Mouse (Mus musculus): ENCODE measurements at regions not wholly inside any gene's neighbourhood (a gene's known extent, or its start where the extent isn't known, plus 50 kb on each side); places are given as distances from the start of the nearest gene placed in this dataset.
"Not testable (repeated sequence)": the region's sequence is repeated elsewhere in the genome, so short reads cannot be mapped to it uniquely, and the experiment has no call there.

- not testable (repeated sequence) for H3K4me3 ChIP-seq (replicated peaks); DNase-seq; H3K4me1 ChIP-seq (replicated peaks); H3K36me3 ChIP-seq; H3K9ac ChIP-seq; H3K27ac ChIP-seq; H3K4me2 ChIP-seq; H3K27me3 ChIP-seq; ATAC-seq (ENCODE audit: low read depth)
- WGBS (ENCODE audit: insufficient replicate concordance): 80% methylated on average over 2 of the region's 2 CpGs
- peaks cover 12% of the 10 kb centered on the region for H3K9me3 ChIP-seq (replicated peaks)
Measured at GRCm38 (mm10) chr15:38434239-38434638, 1008.9 kb downstream of the 4930447A16Rik start.

Data from liver, embryonic 13.5 days (tissue).